Mouse (Mus musculus) brain, embryonic 14.5 days (tissue): ENCODE data around the gene Hipk2.
A peak's percentile ranks its signal among the peaks of the same experiment; 100 is the strongest.

Experiments used
- CTCF ChIP-seq: fragments of 200-500 bp; IDR thresholded peaks from 2 replicates; pipeline ENCODE4 v1.5.1; 2012; ENCODE audit warnings: inconsistent platforms, mild to moderate bottlenecking, moderate library complexity, borderline replicate concordance; ENCODE audit not compliant: insufficient read depth, insufficient read length; ENCODE audit errors: extremely low read depth
- POLR2A ChIP-seq: fragments of 200-500 bp; IDR thresholded peaks from 2 replicates; pipeline ENCODE4 v1.6.1; 2012; ENCODE audit warnings: mild to moderate bottlenecking, inconsistent platforms, borderline replicate concordance; ENCODE audit not compliant: poor library complexity, insufficient read depth, insufficient read length, severe bottlenecking; ENCODE audit errors: extremely low read depth

- TF ChIP-seq CTCF (peak; percentile 53; the same call in 1 of the 2 replicates), POLR2A (no peak)
Observed at GRCm38 (mm10) chr6:38925719-38926118, 49.8 kb upstream of the Hipk2 start.
